Mouse (Mus musculus): ENCODE data around the gene Stk11. TPM values are rescaled to one million over a fixed set of nuclear protein-coding genes. Genes with fewer than 3 reads are reported as not detected.

Gene Stk11
- total and polyA plus RNA-seq, 2 experiments from 2014 or later, result 12.3 to 97.3 TPM

GRCm38 (mm10) chr10:80116927-80117691, 1.5 kb downstream of the Stk11 start:
- H3K4me1 ChIP-seq (ENCODE audit: insufficient read depth, low read length), result peaks cover 14% of the 10 kb centered on the region
- WGBS, result 5% methylated on average over 30 of the region's 30 CpGs
- H3K27me3 ChIP-seq (ENCODE audit: insufficient read depth, low read length), result no peaks in the 10 kb centered on the region
- no peak overlapping the region for H3K27ac ChIP-seq (ENCODE audit: low read depth, low read length)
- peak overlapping the region; percentile 84 for H3K4me2 ChIP-seq (ENCODE audit: low read depth, low read length, poor library complexity, severe bottlenecking)
- peak overlapping the region; percentile 63 for H3K9ac ChIP-seq (replicated peaks; ENCODE audit: low read length, poor library complexity, severe bottlenecking)
- ATAC-seq (ENCODE audit: low FRiP score) (no peak), DNase-seq (ENCODE audit: low spot score) (no peak)
- peak overlapping the region; percentile 75 for H3K4me3 ChIP-seq (ENCODE audit: low read depth, low read length)
- no peak; the same call in 1 of the 2 replicates for TF ChIP-seq CTCF (IDR thresholded peaks at IDR 0.05)
- H3K36me3 ChIP-seq (ENCODE audit: insufficient read depth, low read length), result peaks cover 4% of the 10 kb centered on the region; the same call in 1 of the 2 replicates
- no peaks in the 10 kb centered on the region for H3K9me3 ChIP-seq (ENCODE audit: low read length)

DNA sequence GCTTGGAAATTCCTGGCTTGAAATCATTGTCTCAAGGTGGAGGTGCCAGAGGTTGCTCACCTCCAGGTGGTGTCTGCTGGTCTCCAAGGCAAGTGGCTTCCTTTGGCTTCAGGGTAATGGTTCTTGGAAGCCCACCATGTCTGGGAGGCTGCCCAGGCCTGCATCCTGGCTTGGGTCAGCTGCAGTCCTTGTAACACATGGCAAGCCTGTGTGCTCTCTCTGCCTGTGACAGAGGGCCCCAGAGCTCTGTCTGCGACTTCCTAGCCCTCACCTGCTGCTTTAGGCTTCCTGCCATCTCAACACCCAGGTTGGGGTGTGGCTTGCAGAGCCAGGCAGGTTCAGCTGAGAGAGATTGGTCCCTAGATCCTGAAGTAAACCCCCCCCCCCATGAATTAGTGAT, 2.1 kb downstream of the Stk11 start:
- H3K4me2 ChIP-seq (ENCODE audit: low read depth, low read length, poor library complexity, severe bottlenecking), result peak overlapping the region; percentile 84
- no peaks in the 10 kb centered on the region for H3K9me3 ChIP-seq (ENCODE audit: low read length)
- no peak for TF ChIP-seq CTCF (IDR thresholded peaks at IDR 0.05)
- 48% methylated on average over 1 of the region's 1 CpGs for WGBS
- H3K36me3 ChIP-seq (ENCODE audit: insufficient read depth, low read length), result peaks cover 4% of the 10 kb centered on the region; the same call in 1 of the 2 replicates
- H3K4me1 ChIP-seq (ENCODE audit: insufficient read depth, low read length), result peaks cover 14% of the 10 kb centered on the region
- no peak for DNase-seq (ENCODE audit: low spot score)
- peak overlapping the region; percentile 63 for H3K9ac ChIP-seq (replicated peaks; ENCODE audit: low read length, poor library complexity, severe bottlenecking)
- peak overlapping the region; percentile 75; the same call in 1 of the 2 replicates for H3K4me3 ChIP-seq (ENCODE audit: low read depth, low read length)
- H3K27me3 ChIP-seq (ENCODE audit: insufficient read depth, low read length), result no peaks in the 10 kb centered on the region
- no peak for ATAC-seq (ENCODE audit: low FRiP score)
- no peak overlapping the region for H3K27ac ChIP-seq (ENCODE audit: low read depth, low read length)

DNA sequence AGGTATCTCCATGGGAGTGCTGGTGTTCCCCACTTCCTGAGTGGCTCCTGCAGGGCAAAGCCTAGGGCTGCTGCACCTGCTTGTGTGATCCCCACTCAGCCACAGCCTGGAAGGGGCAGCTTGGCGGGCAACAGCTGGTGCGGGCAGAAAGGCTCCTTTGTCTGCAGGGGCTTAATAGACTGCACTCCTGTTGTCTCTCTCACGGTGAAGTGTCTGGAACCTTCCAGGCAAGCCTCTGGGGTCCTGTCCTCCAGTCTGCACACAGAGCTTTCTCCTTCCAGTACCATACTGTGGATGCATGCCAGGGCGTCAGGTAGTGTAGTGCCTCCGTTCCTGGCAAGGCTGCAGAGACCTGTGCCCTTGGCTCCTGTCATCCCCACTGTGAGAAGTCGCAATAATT, 2.9 kb downstream of the Stk11 start:
- ATAC-seq (ENCODE audit: low FRiP score) (no peak), DNase-seq (ENCODE audit: low spot score) (peak; percentile 16)
- no peaks in the 10 kb centered on the region for H3K9me3 ChIP-seq (ENCODE audit: low read length)
- WGBS, result 42% methylated on average over 6 of the region's 6 CpGs
- H3K36me3 ChIP-seq (ENCODE audit: insufficient read depth, low read length), result peaks cover 4% of the 10 kb centered on the region; the same call in 1 of the 2 replicates
- no peak overlapping the region; the same call in 1 of the 2 replicates for H3K27ac ChIP-seq (ENCODE audit: low read depth, low read length)
- H3K4me1 ChIP-seq (ENCODE audit: insufficient read depth, low read length), result peaks cover 14% of the 10 kb centered on the region
- H3K4me2 ChIP-seq (ENCODE audit: low read depth, low read length, poor library complexity, severe bottlenecking), result no peak overlapping the region
- no peak overlapping the region for H3K4me3 ChIP-seq (ENCODE audit: low read depth, low read length)
- H3K9ac ChIP-seq (replicated peaks; ENCODE audit: low read length, poor library complexity, severe bottlenecking), result 0 out of 2 replicates have a peak overlapping the region, but pooled peaks have one; percentile 0
- no peaks in the 10 kb centered on the region for H3K27me3 ChIP-seq (ENCODE audit: insufficient read depth, low read length)
- no peak for TF ChIP-seq CTCF (IDR thresholded peaks at IDR 0.05)

DNA sequence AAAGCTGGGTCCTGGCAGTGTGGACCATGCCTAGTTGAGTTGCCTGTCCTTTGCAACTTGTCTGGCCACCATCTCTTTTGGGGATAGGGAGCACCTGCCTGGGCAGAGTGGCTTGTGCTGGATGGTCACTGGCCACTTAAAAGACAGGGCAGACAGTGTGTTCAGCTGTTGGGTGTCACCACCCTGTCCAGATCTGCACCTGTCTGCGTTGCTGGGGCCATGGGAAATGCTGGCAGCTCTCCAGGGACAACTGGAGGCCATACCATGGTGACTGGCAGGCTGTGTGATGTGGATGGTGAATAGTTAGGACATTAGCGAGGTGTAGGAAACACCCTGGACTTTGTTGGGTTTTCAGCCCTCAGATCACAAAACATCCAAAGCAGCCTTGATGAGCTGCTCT, 4.5 kb downstream of the Stk11 start:
- DNase-seq (ENCODE audit: low spot score) (no peak), ATAC-seq (ENCODE audit: low FRiP score) (no peak)
- no peak overlapping the region for H3K9ac ChIP-seq (replicated peaks; ENCODE audit: low read length, poor library complexity, severe bottlenecking)
- H3K9me3 ChIP-seq (ENCODE audit: low read length), result no peaks in the 10 kb centered on the region
- H3K4me3 ChIP-seq (ENCODE audit: low read depth, low read length), result no peak overlapping the region
- H3K4me1 ChIP-seq (ENCODE audit: insufficient read depth, low read length), result peaks cover 14% of the 10 kb centered on the region
- H3K27me3 ChIP-seq (ENCODE audit: insufficient read depth, low read length), result no peaks in the 10 kb centered on the region
- TF ChIP-seq CTCF (IDR thresholded peaks at IDR 0.05), result no peak
- no peak overlapping the region for H3K27ac ChIP-seq (ENCODE audit: low read depth, low read length)
- H3K4me2 ChIP-seq (ENCODE audit: low read depth, low read length, poor library complexity, severe bottlenecking), result no peak overlapping the region
- H3K36me3 ChIP-seq (ENCODE audit: insufficient read depth, low read length), result peaks cover 8% of the 10 kb centered on the region; the same call in 1 of the 2 replicates
- 79% methylated on average over 2 of the region's 2 CpGs for WGBS

- no peak for DNase-seq (ENCODE audit: low spot score)
- H3K9ac ChIP-seq (replicated peaks; ENCODE audit: low read length, poor library complexity, severe bottlenecking), result no peak overlapping the region
- 87% methylated on average over 2 of the region's 2 CpGs for WGBS
- no peak overlapping the region for H3K27ac ChIP-seq (ENCODE audit: low read depth, low read length)
- H3K4me1 ChIP-seq (ENCODE audit: insufficient read depth, low read length), result peaks cover 14% of the 10 kb centered on the region
- no peaks in the 10 kb centered on the region for H3K27me3 ChIP-seq (ENCODE audit: insufficient read depth, low read length)
- peaks cover 21% of the 10 kb centered on the region for H3K36me3 ChIP-seq (ENCODE audit: insufficient read depth, low read length)
- TF ChIP-seq CTCF (IDR thresholded peaks at IDR 0.05), result no peak
- ATAC-seq (ENCODE audit: low FRiP score), result no peak
- H3K4me2 ChIP-seq (ENCODE audit: low read depth, low read length, poor library complexity, severe bottlenecking), result no peak overlapping the region
- H3K4me3 ChIP-seq (ENCODE audit: low read depth, low read length), result no peak overlapping the region
- no peaks in the 10 kb centered on the region for H3K9me3 ChIP-seq (ENCODE audit: low read length)
Observed at GRCm38 (mm10) chr10:80121639-80122038, 6.0 kb downstream of the Stk11 start.

- no peak for TF ChIP-seq CTCF (IDR thresholded peaks at IDR 0.05)
- H3K9me3 ChIP-seq (ENCODE audit: low read length), result no peaks in the 10 kb centered on the region
- H3K4me3 ChIP-seq (ENCODE audit: low read depth, low read length), result no peak overlapping the region
- 96% methylated on average over 9 of the region's 9 CpGs for WGBS
- H3K4me1 ChIP-seq (ENCODE audit: insufficient read depth, low read length), result no peaks in the 10 kb centered on the region
- DNase-seq (ENCODE audit: low spot score) (no peak), ATAC-seq (ENCODE audit: low FRiP score) (no peak)
- H3K27me3 ChIP-seq (ENCODE audit: insufficient read depth, low read length), result no peaks in the 10 kb centered on the region
- no peak overlapping the region for H3K4me2 ChIP-seq (ENCODE audit: low read depth, low read length, poor library complexity, severe bottlenecking)
- peak overlapping the region; percentile 39; the same call in 1 of the 2 replicates for H3K9ac ChIP-seq (replicated peaks; ENCODE audit: low read length, poor library complexity, severe bottlenecking)
- peaks cover 44% of the 10 kb centered on the region for H3K36me3 ChIP-seq (ENCODE audit: insufficient read depth, low read length)
- H3K27ac ChIP-seq (ENCODE audit: low read depth, low read length), result no peak overlapping the region
Observed at GRCm38 (mm10) chr10:80123932-80124562, 8.4 kb downstream of the Stk11 start.

Data from midbrain, postnatal 0 days (tissue).